Mouse (Mus musculus) c-Kit-positive CD71-negative TER-119-negative erythroid progenitor cells, embryonic 14.5 days (primary cell): ENCODE measurements around the gene Gp1ba.

Experiments used
- DNase-seq: peaks from one replicate; pipeline ENCODE4 v3.0.0-alpha.2; 2013; ENCODE audit warnings: low read depth

Gp1ba gene

DNA sequence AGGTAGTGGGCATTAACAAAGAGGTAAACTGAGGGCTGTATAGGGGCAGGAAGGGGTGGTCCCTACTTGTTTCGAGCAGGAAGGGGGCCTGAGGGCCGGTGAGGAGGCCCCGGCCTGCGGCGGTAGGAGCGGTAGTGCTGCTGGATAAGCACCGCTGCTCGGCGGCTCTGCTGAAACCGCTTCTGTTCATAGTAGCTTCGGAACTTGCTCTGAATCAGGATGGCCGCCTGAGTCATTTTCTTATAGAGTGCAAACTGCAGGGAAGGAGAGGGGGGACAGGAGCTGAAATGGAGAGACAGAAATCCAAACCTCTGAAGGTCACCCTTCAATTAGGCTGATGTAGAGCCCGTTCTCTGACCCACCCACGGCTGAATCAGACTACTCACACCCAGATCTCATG lies 31.6 kb downstream of the Gp1ba start:
- no peak for DNase-seq

DNA sequence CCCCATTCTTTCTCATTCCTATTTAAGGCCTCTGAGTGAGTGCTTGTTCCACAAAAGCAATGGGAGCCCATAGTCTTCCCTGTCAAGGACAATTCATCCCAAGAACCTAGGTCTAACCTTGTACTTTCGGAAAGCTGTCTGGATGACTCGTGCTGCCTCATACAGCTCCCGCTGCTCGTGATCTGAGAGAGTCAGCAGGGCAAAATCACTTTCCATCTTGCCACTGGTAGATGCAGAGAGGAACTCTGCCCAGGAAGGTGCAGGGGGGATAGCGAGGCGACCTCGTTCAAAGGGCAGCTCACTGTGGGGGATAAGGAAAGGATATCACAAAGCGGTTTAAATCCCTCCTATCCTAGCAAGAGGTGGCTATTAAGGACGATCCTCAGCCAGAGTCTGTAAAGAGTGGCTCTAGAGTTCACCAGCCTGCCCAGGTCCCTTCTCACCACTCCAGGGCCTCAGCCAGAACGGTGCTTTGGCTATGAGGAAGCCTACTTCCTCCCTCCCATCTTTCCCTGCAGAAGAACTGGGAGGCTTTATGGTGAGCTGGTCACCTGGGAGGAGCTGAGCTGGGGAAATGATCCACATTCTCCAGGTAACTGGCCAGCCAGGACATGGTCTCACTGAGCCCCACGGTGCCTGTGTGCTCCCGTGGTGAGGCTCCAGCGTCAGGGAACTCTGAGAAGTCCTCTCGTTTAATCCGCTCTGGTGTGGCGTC lies 32.6 kb downstream of the Gp1ba start:
- DNase-seq, result no peak

GRCm38 (mm10) chr11:70674014-70674413 lies 35.1 kb downstream of the Gp1ba start:
- no peak for DNase-seq

DNA sequence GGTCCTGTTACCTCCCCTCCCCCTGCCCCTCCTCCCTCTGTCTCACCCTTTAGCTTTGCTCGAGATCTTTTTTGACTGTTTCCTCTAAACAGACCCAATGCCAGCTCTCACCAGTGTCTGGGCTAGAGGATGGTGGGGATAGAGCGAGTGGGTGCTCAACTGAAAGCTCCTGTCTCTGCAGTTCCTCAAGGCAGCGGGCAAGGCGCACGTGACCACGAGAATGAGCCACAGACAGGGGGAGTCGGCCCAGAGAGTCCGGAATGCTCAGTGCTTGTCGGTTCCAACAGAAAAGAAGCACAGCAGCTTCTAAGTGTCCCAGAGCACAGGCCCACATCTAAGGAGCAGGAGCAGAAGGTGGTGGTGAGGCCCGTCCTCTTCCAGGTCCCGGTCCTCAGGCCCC lies 35.6 kb downstream of the Gp1ba start:
- no peak for DNase-seq

DNA sequence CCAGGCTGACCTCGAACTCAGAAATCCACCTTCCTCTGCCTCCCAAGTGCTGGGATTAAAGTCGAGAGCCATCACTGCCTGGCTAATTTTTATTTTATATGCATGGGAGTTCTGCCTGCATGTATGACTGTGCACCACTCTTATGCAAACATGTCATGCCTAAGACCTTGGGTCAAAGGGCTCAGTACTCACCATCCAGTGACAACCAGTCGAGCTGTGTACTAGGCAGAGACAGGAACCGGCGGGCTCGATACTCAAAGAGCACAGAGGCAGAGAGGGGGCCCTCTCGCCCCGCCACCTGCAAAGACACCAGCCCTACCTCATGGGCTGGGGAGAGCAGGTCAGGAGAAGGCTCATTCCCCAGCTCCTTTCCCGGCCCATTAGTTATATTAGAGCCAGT lies 39.2 kb downstream of the Gp1ba start:
- no peak for DNase-seq

- DNase-seq, result no peak
Observed at GRCm38 (mm10) chr11:70678576-70678975, 39.7 kb downstream of the Gp1ba start.

GRCm38 (mm10) chr11:70679361-70679760 lies 40.4 kb downstream of the Gp1ba start:
- DNase-seq, result no peak

GRCm38 (mm10) chr11:70679894-70680293 lies 41.0 kb downstream of the Gp1ba start:
- peak; percentile 36 for DNase-seq

DNA sequence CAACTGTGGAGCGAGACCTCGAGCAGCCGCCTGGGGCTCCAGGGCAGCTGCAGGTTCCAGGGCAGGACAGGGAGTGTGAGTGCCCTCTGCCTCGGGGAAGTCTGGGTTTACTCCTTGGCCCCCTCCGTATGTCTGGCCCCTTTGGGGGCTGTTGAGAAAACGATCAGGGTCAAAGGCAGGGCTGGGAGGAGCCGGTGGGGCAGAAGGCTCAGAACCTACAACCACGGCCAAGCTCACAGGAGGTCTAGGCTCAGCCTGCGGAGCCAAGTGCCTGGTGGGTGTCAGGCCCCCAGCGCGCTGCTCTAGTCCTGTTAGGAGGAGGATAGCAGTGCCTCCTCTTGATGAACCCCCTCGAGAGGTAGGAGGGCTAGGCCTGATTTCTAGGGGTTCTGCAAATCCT lies 42.2 kb downstream of the Gp1ba start:
- no peak for DNase-seq

DNA sequence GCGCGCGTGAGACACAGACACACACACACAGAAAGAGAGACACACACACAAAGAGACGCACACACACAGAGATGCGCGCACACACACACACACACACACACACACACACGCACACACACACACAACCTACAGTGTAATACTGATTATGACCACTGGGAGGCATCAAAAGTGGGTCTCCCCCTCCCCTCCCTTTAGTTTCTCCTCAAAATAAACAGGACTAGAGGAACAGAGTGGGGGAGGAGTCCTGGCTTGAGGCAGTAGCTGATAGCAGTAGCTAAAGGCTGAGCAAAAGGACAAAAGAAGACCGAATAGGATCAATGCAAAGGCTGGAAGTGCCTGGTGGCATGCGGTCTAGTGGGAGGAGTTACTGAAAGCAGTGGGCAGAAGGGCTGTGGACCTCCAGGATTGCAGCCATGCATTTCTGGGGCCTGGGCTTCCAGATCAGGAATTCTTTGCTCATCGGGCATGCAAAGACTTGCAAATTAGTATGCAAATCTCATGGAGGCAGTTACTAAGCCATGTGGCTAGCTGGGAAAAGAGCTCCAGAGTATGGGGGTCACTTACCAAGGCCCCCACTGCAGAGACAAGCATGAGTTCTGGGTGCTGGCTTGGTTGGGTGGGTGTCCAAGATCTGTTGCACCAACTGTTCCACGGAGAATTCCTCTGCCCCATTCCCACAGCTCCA lies 43.1 kb downstream of the Gp1ba start:
- peak; percentile 39 for DNase-seq

GRCm38 (mm10) chr11:70683640-70684039 lies 44.7 kb downstream of the Gp1ba start:
- DNase-seq, result no peak

DNA sequence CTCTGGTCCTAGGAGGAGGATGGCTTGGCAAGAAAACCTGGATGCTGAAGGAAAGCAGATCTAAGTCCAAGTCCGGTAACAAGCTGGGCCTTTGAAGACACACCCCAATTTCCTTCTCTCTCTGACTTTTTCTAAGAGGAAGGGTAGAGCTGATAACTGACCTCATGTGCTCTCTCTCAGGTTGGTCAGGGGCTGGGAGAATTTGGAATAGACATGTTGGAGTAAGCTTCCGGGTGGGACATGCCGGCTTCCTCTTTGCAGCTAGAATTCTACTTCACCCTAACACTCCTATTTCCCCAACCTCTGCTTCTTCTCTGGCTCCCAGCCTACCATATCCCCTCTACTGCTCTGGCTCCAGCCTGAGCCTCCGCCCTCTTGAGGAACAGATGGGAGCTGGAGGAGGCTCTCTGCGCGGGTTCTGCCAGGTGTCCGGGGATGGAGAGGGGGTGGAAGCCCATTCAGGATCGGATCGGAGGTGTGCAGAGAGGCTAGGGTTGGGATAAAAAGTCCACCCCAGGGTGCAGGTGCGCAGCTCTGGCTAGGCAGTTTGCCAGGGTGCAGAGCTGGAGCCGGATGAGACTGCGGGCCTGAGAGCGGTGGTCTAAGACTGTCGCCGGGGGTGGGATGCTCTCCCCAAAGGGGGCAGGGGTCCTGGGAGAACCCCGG lies 48.1 kb downstream of the Gp1ba start:
- no peak for DNase-seq

DNA sequence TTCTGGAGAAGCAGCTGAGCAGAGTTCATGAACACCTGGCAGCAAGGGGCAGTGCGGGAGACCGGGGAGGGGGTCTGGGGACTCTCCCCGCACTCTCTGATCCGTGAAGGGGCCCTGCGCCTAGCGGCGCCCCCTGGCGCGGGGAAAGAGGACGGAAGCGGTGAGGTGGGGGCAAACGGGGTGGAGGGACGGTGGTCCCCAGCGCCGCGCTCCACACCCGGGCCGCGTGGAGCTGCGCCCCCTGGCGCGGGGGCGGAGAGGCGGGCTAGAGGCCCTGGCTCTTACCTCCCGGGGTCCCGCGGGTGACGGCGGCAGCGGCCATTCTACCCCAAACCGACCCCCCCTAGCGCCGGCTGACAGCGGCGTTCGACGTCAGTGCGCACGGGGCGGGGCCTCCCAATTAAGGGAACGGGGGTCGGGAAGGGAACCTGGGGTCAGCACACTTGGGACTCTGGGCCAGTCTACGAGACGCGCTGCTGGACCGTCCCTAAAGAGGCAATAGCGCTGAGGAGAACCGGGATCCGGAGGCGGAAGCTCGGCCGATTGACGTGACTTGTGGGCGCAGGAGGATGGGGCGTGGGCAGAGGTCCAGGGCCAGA lies 48.8 kb downstream of the Gp1ba start, which contains the start of gene Camta2:
Camta2 (minus strand) TSS at position 505 of the 599 bp plus-strand sequence.
- peak; percentile 60 for DNase-seq

GRCm38 (mm10) chr11:70688372-70688771 lies 49.5 kb downstream of the Gp1ba start:
- no peak for DNase-seq

- no peak for DNase-seq
Observed at GRCm38 (mm10) chr11:70689578-70689977, 50.7 kb downstream of the Gp1ba start.
